Mouse (Mus musculus): ENCODE measurements at regions not wholly inside any gene's neighbourhood (a gene's known extent, or its start where the extent isn't known, plus 50 kb on each side); places are given as distances from the start of the nearest gene placed in this dataset.

GRCm38 (mm10) chr2:50519129-50519504 is 222.5 kb upstream of the Mmadhc start:
- TF ChIP-seq POLR2A (IDR thresholded peaks at IDR 0.05; ENCODE audit: control insufficient read depth, low read depth, low read length), result no peak
- TF ChIP-seq CTCF (IDR thresholded peaks at IDR 0.05; ENCODE audit: control insufficient read depth, insufficient read depth, insufficient replicate concordance, low read depth, low read length), result no peak

Measured in testis, adult 2 months (tissue).